Mouse (Mus musculus): ENCODE measurements at regions not wholly inside any gene's neighbourhood (a gene's known extent, or its start where the extent isn't known, plus 50 kb on each side); places are given as distances from the start of the nearest gene placed in this dataset.
A peak's percentile ranks its signal among the peaks of the same experiment; 100 is the strongest.

DNA sequence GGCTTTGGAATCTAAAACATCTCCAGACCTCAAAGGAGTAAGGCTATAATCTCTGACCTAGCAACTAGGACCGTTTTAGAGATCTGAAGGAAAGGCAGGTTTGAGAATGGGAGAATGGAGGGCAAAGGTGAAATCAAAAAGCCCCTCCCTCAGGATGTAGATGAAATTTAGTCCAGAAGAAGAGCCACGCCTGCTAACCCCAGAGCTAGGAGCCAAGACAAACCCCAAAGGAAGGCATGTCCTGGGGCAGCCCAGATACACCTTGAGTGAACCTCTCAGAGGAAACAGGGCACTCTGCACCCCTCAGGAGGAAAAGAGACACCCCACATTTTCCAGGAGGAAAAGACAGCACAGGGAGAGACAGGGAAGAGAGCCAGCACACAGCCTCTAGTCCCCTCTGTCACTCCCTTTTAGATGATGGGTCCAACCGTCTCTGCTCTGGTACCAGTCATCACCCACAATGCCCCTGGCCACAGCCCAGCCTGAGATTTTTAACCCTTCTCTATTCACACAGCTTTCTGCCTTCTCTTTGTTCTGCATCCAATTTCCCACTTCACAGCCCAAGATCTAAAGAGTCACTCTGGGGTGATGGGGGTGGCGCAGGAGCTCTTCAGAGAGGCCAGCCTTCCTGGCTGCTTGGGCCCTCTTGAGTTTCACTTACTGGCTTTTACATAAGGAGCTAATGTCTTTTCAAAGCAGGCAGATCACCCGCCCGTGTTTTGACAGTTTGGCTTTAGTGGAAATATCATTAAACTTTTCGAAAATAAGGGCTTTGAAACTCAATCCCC is 105.0 kb upstream of the Irf2bp2 start:
- Histone ChIP-seq H3K4me1 (peaks cover 14% of the 10 kb centered on the region), H3K9ac (no peak overlapping the region), H3K4me2 (no peak overlapping the region), H3K4me3 (no peak overlapping the region), H3K27me3 (replicated peaks) (no peaks in the 10 kb centered on the region), H3K27ac (peak overlapping the region; percentile 59), H3K9me3 (no peaks in the 10 kb centered on the region), H3K36me3 (replicated peaks) (no peaks in the 10 kb centered on the region)
- peak; percentile 62; the same call in 1 of the 2 replicates for ATAC-seq (replicated peaks)
- WGBS = 14% methylated on average over 7 of the region's 7 CpGs

DNA sequence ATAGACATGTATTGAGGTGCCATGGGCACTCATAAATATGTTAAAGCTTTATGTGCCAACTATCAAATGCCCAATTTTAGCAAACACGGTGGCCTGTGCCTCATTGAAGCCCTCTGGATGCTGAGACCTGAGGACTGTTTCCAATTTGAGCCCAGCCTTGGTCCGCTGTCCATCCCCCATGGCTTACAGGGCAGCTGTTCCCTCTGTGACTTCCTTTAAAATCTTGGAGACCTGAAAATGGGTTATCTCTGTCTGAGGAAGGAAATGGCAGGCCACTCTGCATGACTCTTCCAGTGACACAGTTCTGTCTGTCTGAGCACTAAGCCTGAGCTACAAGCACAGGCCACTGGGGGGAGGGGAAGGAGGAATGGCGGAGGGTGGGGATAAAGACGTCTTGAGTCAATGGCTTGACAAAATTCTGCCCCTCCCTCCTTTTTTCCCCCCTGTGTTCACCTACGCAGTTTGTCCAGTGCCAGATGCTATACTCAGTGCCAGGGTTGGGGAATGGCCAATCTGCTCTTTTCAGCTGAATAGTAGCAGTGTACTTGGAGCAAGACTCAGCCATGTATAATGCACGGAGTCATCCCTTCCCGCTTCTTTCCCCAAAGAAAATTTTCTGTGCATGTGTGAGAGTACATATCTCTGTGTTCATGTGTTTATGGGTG is 102.7 kb upstream of the Irf2bp2 start:
- WGBS = 65% methylated on average over 7 of the region's 7 CpGs

DNA sequence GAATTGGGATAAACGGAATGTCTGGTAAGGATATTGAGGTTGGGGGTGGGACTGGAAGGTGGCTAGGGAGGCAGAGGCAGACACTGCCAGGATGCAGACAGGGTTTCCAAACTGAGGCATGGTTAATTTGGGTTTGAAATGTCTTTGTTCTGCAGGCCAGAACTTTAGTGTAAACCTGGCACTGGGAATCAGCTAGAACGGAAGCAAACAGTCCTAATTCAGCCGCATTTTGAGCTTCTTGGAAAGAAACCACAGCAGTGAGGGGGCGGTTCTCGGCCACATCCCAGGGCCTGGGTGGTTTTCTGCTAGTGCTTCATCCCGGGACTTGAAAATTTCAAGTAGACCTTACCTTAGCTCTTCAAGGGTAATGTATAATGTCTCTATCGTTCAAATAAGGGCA is 100.6 kb upstream of the Irf2bp2 start:
- Histone ChIP-seq H3K9me3 (no peaks in the 10 kb centered on the region), H3K27me3 (replicated peaks) (no peaks in the 10 kb centered on the region), H3K36me3 (replicated peaks) (no peaks in the 10 kb centered on the region), H3K9ac (no peak overlapping the region), H3K4me3 (no peak overlapping the region), H3K4me1 (peaks cover 9% of the 10 kb centered on the region), H3K4me2 (no peak overlapping the region), H3K27ac (no peak overlapping the region)
- WGBS = 80% methylated on average over 7 of the region's 7 CpGs
- ATAC-seq (replicated peaks) = no peak

More for the DNA sequence above, 102.7 kb upstream of the Irf2bp2 start:
- Histone ChIP-seq H3K9me3 (no peaks in the 10 kb centered on the region), H3K4me2 (no peak overlapping the region), H3K27me3 (replicated peaks) (no peaks in the 10 kb centered on the region), H3K4me3 (no peak overlapping the region), H3K36me3 (replicated peaks) (no peaks in the 10 kb centered on the region), H3K4me1 (peaks cover 14% of the 10 kb centered on the region), H3K9ac (no peak overlapping the region), H3K27ac (no peak overlapping the region)
- no peak for ATAC-seq (replicated peaks)

DNA sequence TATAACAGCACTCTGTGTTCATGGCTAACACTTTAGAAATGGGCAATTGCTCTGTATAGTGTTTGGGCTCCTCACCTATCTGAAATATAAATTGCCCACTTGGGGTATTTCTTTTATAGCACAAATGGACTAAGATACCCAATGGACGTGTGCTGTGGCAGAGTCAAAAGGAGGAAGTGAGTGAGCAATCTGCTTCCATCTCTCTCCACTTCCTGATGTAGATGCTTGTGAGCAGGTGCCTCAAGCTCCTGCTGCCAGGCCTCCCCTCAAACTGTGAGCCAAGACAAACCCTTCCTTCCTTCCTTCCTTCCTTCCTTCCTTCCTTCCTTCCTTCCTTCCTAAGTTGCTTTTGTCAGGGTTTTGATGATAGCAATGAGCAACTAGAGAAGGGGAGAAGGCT is 99.9 kb upstream of the Irf2bp2 start:
- H3K9ac ChIP-seq = no peak overlapping the region
- no peak overlapping the region for H3K4me2 ChIP-seq
- no peak for ATAC-seq (replicated peaks)
- peaks cover 4% of the 10 kb centered on the region for H3K4me1 ChIP-seq
- no peaks in the 10 kb centered on the region for H3K36me3 ChIP-seq (replicated peaks)
- H3K9me3 ChIP-seq = no peaks in the 10 kb centered on the region
- 78% methylated on average over 1 of the region's 1 CpGs for WGBS
- no peak overlapping the region for H3K27ac ChIP-seq
- H3K4me3 ChIP-seq = no peak overlapping the region
- H3K27me3 ChIP-seq (replicated peaks) = no peaks in the 10 kb centered on the region

DNA sequence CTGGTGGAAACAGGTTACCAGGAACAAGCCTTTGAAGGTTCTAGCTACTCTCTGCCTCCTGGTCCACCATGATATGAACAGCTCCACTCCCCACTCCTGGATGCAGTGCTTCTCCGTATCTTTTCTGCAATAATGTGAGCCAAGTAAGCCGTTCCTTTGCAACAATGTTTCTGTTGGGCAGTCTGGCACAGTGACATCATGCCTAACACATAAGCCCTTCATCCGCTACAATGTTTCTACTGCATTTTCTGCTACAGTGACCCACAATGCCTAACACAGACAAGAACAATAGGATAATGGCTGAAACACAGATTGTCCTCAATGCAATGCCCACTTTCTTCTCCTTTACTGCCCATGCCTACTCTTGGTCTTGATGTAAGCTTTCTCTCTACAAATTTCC is 98.9 kb upstream of the Irf2bp2 start:
- Histone ChIP-seq H3K9me3 (no peaks in the 10 kb centered on the region), H3K4me1 (no peaks in the 10 kb centered on the region), H3K27me3 (replicated peaks) (no peaks in the 10 kb centered on the region), H3K27ac (no peak overlapping the region), H3K4me3 (no peak overlapping the region), H3K4me2 (no peak overlapping the region), H3K9ac (no peak overlapping the region), H3K36me3 (replicated peaks) (no peaks in the 10 kb centered on the region)
- ATAC-seq (replicated peaks) = no peak
- 83% methylated on average over 3 of the region's 3 CpGs for WGBS

DNA sequence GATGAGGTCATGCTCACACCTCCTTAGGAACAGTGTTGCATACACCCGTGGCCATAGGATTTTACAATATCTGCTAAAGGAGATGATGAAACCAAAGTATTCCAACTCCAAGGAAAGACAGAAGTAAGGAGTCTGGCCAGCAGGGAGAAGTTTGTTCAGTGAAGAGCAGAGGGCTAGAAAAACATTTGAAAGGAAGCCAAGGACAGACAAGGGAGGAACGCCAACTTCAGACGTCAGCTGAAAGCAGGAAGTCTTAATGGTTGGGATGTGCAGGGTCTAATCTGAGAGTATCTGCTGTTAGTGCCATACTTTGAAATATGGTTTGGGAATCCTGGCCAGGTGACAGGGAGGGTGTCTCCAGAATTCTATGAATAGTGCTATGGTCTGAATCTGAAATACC is 98.5 kb upstream of the Irf2bp2 start:
- H3K4me1 ChIP-seq = no peaks in the 10 kb centered on the region
- H3K4me3 ChIP-seq = no peak overlapping the region
- H3K4me2 ChIP-seq = no peak overlapping the region
- H3K27ac ChIP-seq = no peak overlapping the region
- no peak for ATAC-seq (replicated peaks)
- H3K27me3 ChIP-seq (replicated peaks) = no peaks in the 10 kb centered on the region
- H3K36me3 ChIP-seq (replicated peaks) = no peaks in the 10 kb centered on the region
- WGBS = 68% methylated on average over 3 of the region's 3 CpGs
- H3K9me3 ChIP-seq = no peaks in the 10 kb centered on the region
- no peak overlapping the region for H3K9ac ChIP-seq

DNA sequence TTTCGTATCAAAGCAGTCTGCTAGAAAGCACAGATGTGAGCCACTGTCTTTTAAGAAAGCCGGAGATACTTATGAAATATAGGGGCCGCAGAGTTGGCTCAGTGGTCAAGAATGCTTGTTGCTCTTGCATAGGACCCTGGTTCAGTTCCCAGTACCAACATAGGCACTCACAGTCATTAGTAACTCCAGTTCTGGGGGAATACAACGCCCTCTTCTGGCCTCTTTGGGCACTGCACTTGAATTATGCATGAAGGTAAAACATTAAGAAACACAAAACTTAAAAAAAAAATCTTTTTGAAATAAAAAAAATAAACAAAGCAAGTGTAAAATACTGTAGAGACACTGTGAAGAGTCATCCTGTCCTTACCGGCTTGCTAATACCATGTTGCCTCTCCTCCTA is 94.7 kb upstream of the Irf2bp2 start:
- no peak overlapping the region for H3K4me3 ChIP-seq
- no peak overlapping the region for H3K27ac ChIP-seq
- no peaks in the 10 kb centered on the region for H3K36me3 ChIP-seq (replicated peaks)
- H3K9me3 ChIP-seq = no peaks in the 10 kb centered on the region
- H3K4me1 ChIP-seq = no peaks in the 10 kb centered on the region
- no peak overlapping the region for H3K9ac ChIP-seq
- H3K4me2 ChIP-seq = no peak overlapping the region
- no peak for ATAC-seq (replicated peaks)
- no peaks in the 10 kb centered on the region for H3K27me3 ChIP-seq (replicated peaks)
- WGBS = 80% methylated on average over 5 of the region's 5 CpGs

DNA sequence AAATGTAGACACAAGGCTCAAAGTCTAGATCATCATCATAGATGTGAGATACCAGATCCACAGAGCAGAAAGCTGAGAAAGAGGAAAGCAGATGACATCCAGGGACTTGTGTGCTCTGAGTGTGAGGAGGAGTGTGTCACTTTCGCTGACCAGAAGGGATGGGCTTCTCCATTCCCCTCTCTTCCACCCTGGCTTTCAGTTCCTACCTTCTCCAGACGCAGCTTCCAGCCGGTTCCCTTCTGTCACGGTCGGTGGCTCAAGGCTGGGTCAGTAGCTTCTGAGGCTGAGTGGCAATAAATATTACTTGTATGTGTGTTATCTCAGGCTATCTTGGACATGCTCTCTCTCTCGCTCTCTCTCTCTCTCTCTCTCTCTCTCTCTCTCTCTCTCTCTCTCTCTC is 94.2 kb upstream of the Irf2bp2 start:
- Histone ChIP-seq H3K9me3 (no peaks in the 10 kb centered on the region), H3K4me1 (no peaks in the 10 kb centered on the region), H3K36me3 (replicated peaks) (no peaks in the 10 kb centered on the region), H3K4me3 (no peak overlapping the region), H3K9ac (no peak overlapping the region), H3K27me3 (replicated peaks) (no peaks in the 10 kb centered on the region), H3K27ac (no peak overlapping the region), H3K4me2 (no peak overlapping the region)
- ATAC-seq (replicated peaks) = no peak
- WGBS = 80% methylated on average over 6 of the region's 6 CpGs

DNA sequence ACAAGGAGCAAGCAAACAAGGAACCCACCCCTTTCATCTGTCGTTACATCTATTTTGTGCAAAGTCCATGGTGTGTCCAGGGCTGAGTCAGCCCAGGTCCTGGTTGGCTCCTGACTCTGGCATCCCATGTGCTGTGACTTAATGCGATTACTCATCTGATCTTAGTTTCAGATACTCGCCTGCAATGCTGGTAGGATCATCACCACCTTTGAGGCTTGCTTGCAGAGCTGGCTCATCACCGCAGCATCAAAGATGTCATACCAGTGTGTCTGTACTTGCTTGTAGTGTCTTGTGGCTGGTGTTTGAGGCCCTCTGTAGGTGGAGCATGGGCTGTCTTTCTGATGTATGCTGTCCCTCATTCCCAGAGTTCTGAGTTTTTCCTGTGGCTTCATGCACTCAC is 93.0 kb upstream of the Irf2bp2 start:
- Histone ChIP-seq H3K9me3 (no peaks in the 10 kb centered on the region), H3K27me3 (replicated peaks) (no peaks in the 10 kb centered on the region), H3K4me2 (no peak overlapping the region), H3K9ac (no peak overlapping the region), H3K4me1 (no peaks in the 10 kb centered on the region; the same call in 1 of the 2 replicates), H3K36me3 (replicated peaks) (no peaks in the 10 kb centered on the region), H3K27ac (no peak overlapping the region), H3K4me3 (no peak overlapping the region)
- 93% methylated on average over 4 of the region's 4 CpGs for WGBS
- ATAC-seq (replicated peaks) = no peak

DNA sequence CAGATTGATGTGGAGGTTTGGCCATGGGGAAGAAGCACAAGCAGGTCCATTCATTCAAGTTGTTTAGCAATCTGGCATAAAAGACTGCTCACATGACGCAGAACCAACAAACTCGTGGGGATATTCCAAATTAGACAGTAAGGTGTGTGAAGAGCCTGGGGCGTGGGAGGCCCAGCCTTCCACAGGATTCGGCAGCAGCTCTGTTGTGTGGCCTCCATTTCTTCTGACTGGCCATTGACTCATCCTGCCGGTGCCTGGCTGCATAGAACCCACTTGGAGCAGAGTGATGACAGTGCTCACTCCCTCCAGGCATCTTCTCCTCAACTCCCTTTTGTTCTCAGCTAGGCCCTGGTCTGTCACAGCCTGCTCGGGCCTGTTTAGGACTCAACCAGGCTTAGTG is 91.6 kb upstream of the Irf2bp2 start:
- no peak for ATAC-seq (replicated peaks)
- no peak overlapping the region for H3K9ac ChIP-seq
- H3K27me3 ChIP-seq (replicated peaks) = no peaks in the 10 kb centered on the region
- H3K4me1 ChIP-seq = no peaks in the 10 kb centered on the region; the same call in 1 of the 2 replicates
- H3K4me3 ChIP-seq = no peak overlapping the region
- no peaks in the 10 kb centered on the region for H3K36me3 ChIP-seq (replicated peaks)
- WGBS = 82% methylated on average over 6 of the region's 6 CpGs
- no peak overlapping the region for H3K27ac ChIP-seq
- no peak overlapping the region for H3K4me2 ChIP-seq
- H3K9me3 ChIP-seq = no peaks in the 10 kb centered on the region

DNA sequence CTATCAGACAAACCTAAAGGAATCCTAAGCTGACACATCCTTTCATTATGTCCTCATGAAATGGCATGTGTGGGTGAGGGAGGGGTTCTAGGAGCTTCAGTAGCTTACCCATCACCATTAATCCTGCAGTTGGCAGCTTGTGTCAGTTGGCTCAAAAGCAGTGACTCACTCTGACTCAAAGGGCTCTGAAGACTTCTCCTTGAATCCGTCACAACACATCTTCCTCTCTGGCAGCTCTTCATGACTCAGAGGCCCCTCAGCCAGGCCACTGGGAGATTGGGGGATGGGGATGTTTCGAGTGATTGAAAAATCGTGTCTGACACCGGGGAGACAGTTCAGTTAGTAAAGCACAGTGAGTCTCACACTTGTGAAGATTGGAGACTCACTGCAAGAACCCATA is 90.2 kb upstream of the Irf2bp2 start:
- Histone ChIP-seq H3K4me3 (no peak overlapping the region), H3K9ac (no peak overlapping the region), H3K27ac (no peak overlapping the region), H3K27me3 (replicated peaks) (no peaks in the 10 kb centered on the region), H3K36me3 (replicated peaks) (no peaks in the 10 kb centered on the region), H3K4me2 (no peak overlapping the region), H3K9me3 (no peaks in the 10 kb centered on the region), H3K4me1 (no peaks in the 10 kb centered on the region; the same call in 1 of the 2 replicates)
- ATAC-seq (replicated peaks) = no peak
- WGBS = 61% methylated on average over 4 of the region's 4 CpGs

DNA sequence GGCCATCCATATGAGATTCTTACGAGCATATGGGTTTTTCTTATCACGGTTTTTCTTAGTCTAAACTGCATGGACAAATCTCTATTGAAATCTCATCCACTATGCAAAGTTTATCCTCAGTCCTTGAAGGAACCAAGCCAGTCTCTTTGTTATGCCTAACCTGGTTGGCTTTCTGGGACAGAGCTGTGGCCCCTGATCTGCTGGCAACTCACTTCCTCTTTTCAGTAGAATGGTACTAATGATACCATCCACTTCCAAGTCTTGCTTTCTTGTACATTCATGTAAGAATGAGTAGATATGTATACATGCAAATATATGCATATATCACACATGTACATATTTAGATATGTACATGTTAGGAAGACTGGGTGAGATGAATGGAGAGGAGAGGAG is 89.8 kb upstream of the Irf2bp2 start:
- H3K27me3 ChIP-seq (replicated peaks) = no peaks in the 10 kb centered on the region
- no peak for ATAC-seq (replicated peaks)
- 94% methylated on average over 2 of the region's 2 CpGs for WGBS
- no peak overlapping the region for H3K4me2 ChIP-seq
- no peaks in the 10 kb centered on the region for H3K36me3 ChIP-seq (replicated peaks)
- no peaks in the 10 kb centered on the region for H3K9me3 ChIP-seq
- no peak overlapping the region for H3K4me3 ChIP-seq
- H3K4me1 ChIP-seq = peaks cover 2% of the 10 kb centered on the region
- no peak overlapping the region for H3K9ac ChIP-seq
- no peak overlapping the region for H3K27ac ChIP-seq
